Mouse (Mus musculus) urinary bladder, postnatal 0 days (tissue): ENCODE data around the gene Tab2. TPM values are rescaled to one million over a fixed set of nuclear protein-coding genes. Genes with fewer than 3 reads are reported as not detected.

Experiments used
- polyA plus RNA-seq: library from polyadenylated mRNA; unstranded; fragments of >200 nt; fragmentation: Nextera tagmentation; extraction: Ambion mirVana; gene quantifications from 2 replicates; pipeline ENCODE4 v1.2.1, GENCODE M21; 2015

Tab2 gene
- polyA plus RNA-seq = 12.2 and 14.8 TPM in 2 replicates

DNA sequence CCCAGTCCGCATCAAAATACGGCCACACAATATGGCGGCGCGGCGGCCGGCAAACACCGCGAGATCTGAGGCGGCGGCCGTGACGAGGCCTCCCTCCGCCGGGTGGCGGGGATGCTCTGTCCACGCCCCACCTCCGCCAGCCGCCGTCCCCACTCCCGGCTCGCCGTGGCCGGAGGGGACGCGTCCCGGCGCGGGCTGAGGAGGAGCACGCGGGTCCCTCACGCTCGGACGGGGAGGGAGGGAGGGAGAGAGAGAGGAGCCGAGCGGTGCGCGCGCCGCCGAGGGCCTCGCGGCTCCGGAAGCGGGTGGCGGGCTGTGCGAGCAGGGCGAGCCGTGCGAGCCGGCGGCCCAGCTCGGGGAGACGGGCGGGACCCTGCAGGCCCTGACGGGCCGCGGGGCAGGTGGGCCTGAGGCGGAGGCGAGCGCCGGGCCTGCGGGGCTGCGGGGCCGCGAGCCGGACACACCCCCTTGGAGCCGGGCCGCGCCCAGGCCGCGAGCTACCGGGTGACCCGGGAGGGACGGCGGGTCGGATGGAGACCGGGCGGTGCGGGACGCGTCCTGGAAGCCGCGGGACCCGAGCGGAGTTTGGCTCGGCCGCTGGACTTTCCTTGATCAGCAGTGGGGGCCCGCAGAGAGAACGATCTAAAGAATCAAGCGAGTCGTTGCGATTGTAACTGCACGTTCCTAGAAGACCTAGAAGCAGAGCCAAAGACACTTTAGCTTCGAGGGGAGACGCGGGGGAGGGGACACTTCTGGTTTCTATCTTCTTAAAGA is at the start of gene Tab2:
Gene Tab2, minus strand, starts transcription at position 3 of the 774 bp plus-strand sequence.

Other genes with a start within 250 kb of the Tab2 start
- 24.6 and 27.1 TPM in 2 replicates for gene Katna1, start 230.2 kb downstream of the Tab2 start, polyA plus RNA-seq
- gene Ginm1, start 163.4 kb downstream of the Tab2 start, polyA plus RNA-seq = 92.9 and 97.5 TPM in 2 replicates
- 22.1 and 23.9 TPM in 2 replicates for gene Ppil4, start 163.3 kb downstream of the Tab2 start, polyA plus RNA-seq
- 0.07 and 0.15 TPM in 2 replicates for gene Zc3h12d, start 123.8 kb downstream of the Tab2 start, polyA plus RNA-seq